Mouse (Mus musculus) MEL (cell line): ENCODE measurements around the gene Cdh13. TPM values are rescaled to one million over a fixed set of nuclear protein-coding genes. Genes with fewer than 3 reads are reported as not detected.

ENCODE experiments used
- DNase-seq: peaks from one replicate; pipeline ENCODE4 v3.0.0; 2011; ENCODE audit warnings: low read depth, low spot score
- H3K27ac ChIP-seq: 2 replicates; pipeline ENCODE4 v1.5.1; 2012; ENCODE audit warnings: low read depth, mild to moderate bottlenecking, control low read depth, low read length, moderate library complexity; ENCODE audit not compliant: control insufficient read depth
- H3K27me3 ChIP-seq, 2 experiments: fragments of 150-350 bp in 1 of 2; sonication (generic) in 1 of 2; 2 replicates each; pipeline ENCODE4 v1.6.1; 2012; ENCODE audit warnings: low read length in 2 of 2, mild to moderate bottlenecking in 2 of 2, improper control_type of control experiment in 1 of 2, moderate library complexity in 1 of 2; ENCODE audit not compliant: insufficient read depth in 2 of 2, control insufficient read depth in 1 of 2
- H3K36me3 ChIP-seq, 2 experiments: 2 replicates each; pipeline ENCODE4 v1.6.1; 2012 to 2014; ENCODE audit warnings: low read length in 2 of 2, improper control_type of control experiment in 1 of 2, inconsistent platforms in 1 of 2, mild to moderate bottlenecking in 1 of 2; ENCODE audit not compliant: insufficient read depth in 2 of 2, control insufficient read depth in 1 of 2
- H3K4me1 ChIP-seq, 2 experiments: fragments of 150-350 bp in 1 of 2; sonication (generic) in 1 of 2; 2 replicates each; pipeline ENCODE4 v1.6.1; 2012; ENCODE audit warnings: low read length in 2 of 2, improper control_type of control experiment in 1 of 2, mild to moderate bottlenecking in 1 of 2; ENCODE audit not compliant: insufficient read depth in 2 of 2, control insufficient read depth in 1 of 2
- H3K4me3 ChIP-seq, 2 experiments: fragments of 150-350 bp in 1 of 2; sonication (generic) in 1 of 2; 2 replicates each; pipeline ENCODE4 v1.5.1; 2012; ENCODE audit warnings: low read depth in 2 of 2, low read length in 2 of 2, mild to moderate bottlenecking in 2 of 2, moderate library complexity in 2 of 2, control low read depth in 1 of 2, improper control_type of control experiment in 1 of 2; ENCODE audit not compliant: control insufficient read depth in 1 of 2, insufficient read depth in 1 of 2
- H3K79me2 ChIP-seq: 2 replicates; pipeline ENCODE4 v1.6.1; 2012; ENCODE audit warnings: mild to moderate bottlenecking, low read length, moderate library complexity; ENCODE audit not compliant: control insufficient read depth, poor library complexity, insufficient read depth
- H3K9ac ChIP-seq: 2 replicates; pipeline ENCODE4 v1.6.1; 2012; ENCODE audit warnings: low read depth, mild to moderate bottlenecking, control low read depth, low read length, moderate library complexity; ENCODE audit not compliant: control insufficient read depth, poor library complexity, severe bottlenecking
- H3K9me3 ChIP-seq: fragments of 150-350 bp; sonication (generic); replicated peaks from 2 replicates; pipeline ENCODE4 v1.6.1; 2012; ENCODE audit warnings: mild to moderate bottlenecking, low read length, improper control_type of control experiment, moderate library complexity; ENCODE audit not compliant: insufficient read depth
- CTCF ChIP-seq, 3 experiments: IDR thresholded peaks in 2 of 3; conservative IDR thresholded peaks in 1 of 3; 2 replicates each; pipeline ENCODE4 v1.5.1; 2011 to 2012; ENCODE audit warnings: low read length in 3 of 3, low read depth in 2 of 3, mild to moderate bottlenecking in 2 of 3, improper control_type of control experiment in 1 of 3, inconsistent platforms in 1 of 3, mixed read lengths in 1 of 3, moderate library complexity in 1 of 3; ENCODE audit not compliant: control insufficient read depth in 1 of 3, insufficient read depth in 1 of 3, poor library complexity in 1 of 3, severe bottlenecking in 1 of 3
- E2F4 ChIP-seq: IDR thresholded peaks from 2 replicates; pipeline ENCODE4 v1.6.1; 2011; ENCODE audit warnings: low read depth, low read length, improper control_type of control experiment, borderline replicate concordance
- EP300 ChIP-seq, 2 experiments: IDR thresholded peaks; 2 replicates each; pipeline ENCODE4 v1.6.1; 2011; ENCODE audit warnings: improper control_type of control experiment in 2 of 2, low read length in 2 of 2, low read depth in 1 of 2, mild to moderate bottlenecking in 1 of 2
- GABPA ChIP-seq: IDR thresholded peaks from 2 replicates; pipeline ENCODE4 v1.6.1; 2012; ENCODE audit warnings: low read depth, mild to moderate bottlenecking, inconsistent platforms, low read length, improper control_type of control experiment, moderate library complexity
- GATA1 ChIP-seq: IDR thresholded peaks from 2 replicates; pipeline ENCODE4 v1.6.1; 2011; ENCODE audit warnings: low read depth, low read length, improper control_type of control experiment
- MAFK ChIP-seq: IDR thresholded peaks from 2 replicates; pipeline ENCODE4 v1.6.1; 2011; ENCODE audit warnings: low read depth, mild to moderate bottlenecking, low read length, improper control_type of control experiment, borderline replicate concordance
- MAZ ChIP-seq: IDR thresholded peaks from 2 replicates; pipeline ENCODE4 v1.6.1; 2012; ENCODE audit warnings: low read depth, mild to moderate bottlenecking, inconsistent platforms, low read length, improper control_type of control experiment
- MEF2A ChIP-seq: IDR thresholded peaks from 2 replicates; pipeline ENCODE4 v1.6.1; 2014; ENCODE audit warnings: low read depth, mild to moderate bottlenecking, inconsistent platforms, low read length, improper control_type of control experiment; ENCODE audit not compliant: poor library complexity, insufficient replicate concordance, severe bottlenecking; ENCODE audit errors: extremely low read depth
- MXI1 ChIP-seq: IDR thresholded peaks from 2 replicates; pipeline ENCODE4 v1.6.1; 2011; ENCODE audit warnings: mild to moderate bottlenecking, low read depth, low read length, improper control_type of control experiment
- MYB ChIP-seq: IDR thresholded peaks from 2 replicates; pipeline ENCODE4 v1.6.1; 2011; ENCODE audit warnings: mild to moderate bottlenecking, low read depth, low read length, improper control_type of control experiment
- NRF1 ChIP-seq: IDR thresholded peaks from 2 replicates; pipeline ENCODE4 v1.6.1; 2014; ENCODE audit warnings: low read depth, mild to moderate bottlenecking, inconsistent platforms, low read length, improper control_type of control experiment, moderate library complexity; ENCODE audit not compliant: poor library complexity, insufficient read depth, severe bottlenecking
- POLR2AphosphoS2 ChIP-seq: IDR thresholded peaks from 2 replicates; pipeline ENCODE4 v1.6.1; 2011; ENCODE audit warnings: low read length, improper control_type of control experiment
- RAD21 ChIP-seq: IDR thresholded peaks from 2 replicates; pipeline ENCODE4 v1.6.1; 2011; ENCODE audit warnings: mild to moderate bottlenecking, low read depth, low read length, improper control_type of control experiment
- SIN3A ChIP-seq: IDR thresholded peaks from 2 replicates; pipeline ENCODE4 v1.6.1; 2012; ENCODE audit warnings: low read length, improper control_type of control experiment, inconsistent platforms
- TAL1 ChIP-seq: IDR thresholded peaks from 2 replicates; pipeline ENCODE4 v1.6.1; 2012; ENCODE audit warnings: mild to moderate bottlenecking, inconsistent platforms, low read length, moderate library complexity, mixed read lengths
- TBP ChIP-seq: IDR thresholded peaks from 2 replicates; pipeline ENCODE4 v1.8.0; 2011; ENCODE audit warnings: low read depth, low read length, improper control_type of control experiment
- USF1 ChIP-seq: IDR thresholded peaks from 2 replicates; pipeline ENCODE4 v1.6.1; 2014; ENCODE audit warnings: low read depth, mild to moderate bottlenecking, inconsistent platforms, low read length, improper control_type of control experiment, moderate library complexity
- USF2 ChIP-seq, 2 experiments: IDR thresholded peaks; 2 replicates each; pipeline ENCODE4 v1.6.1; 2011 to 2012; ENCODE audit warnings: improper control_type of control experiment in 2 of 2, low read length in 2 of 2, borderline replicate concordance in 1 of 2, inconsistent platforms in 1 of 2, low read depth in 1 of 2, mild to moderate bottlenecking in 1 of 2; ENCODE audit not compliant: insufficient read depth in 1 of 2
- ZC3H11A ChIP-seq: IDR thresholded peaks from 2 replicates; pipeline ENCODE4 v1.6.1; 2012; ENCODE audit warnings: low read depth, mild to moderate bottlenecking, inconsistent platforms, low read length, improper control_type of control experiment
- ZMIZ1 ChIP-seq: IDR thresholded peaks from 2 replicates; pipeline ENCODE4 v1.6.1; 2012; ENCODE audit warnings: low read depth, mild to moderate bottlenecking, inconsistent platforms, low read length, improper control_type of control experiment, moderate library complexity
- ZNF384 ChIP-seq: IDR thresholded peaks from 2 replicates; pipeline ENCODE4 v1.6.1; 2012; ENCODE audit warnings: low read depth, mild to moderate bottlenecking, inconsistent platforms, low read length, improper control_type of control experiment
- polyA plus RNA-seq, 2 experiments: library from polyadenylated mRNA; stranded (reverse) in 1 of 2; unstranded in 1 of 2; fragments of >175 nt in 1 of 2; fragments of >200 nt in 1 of 2; gene quantifications; 2 replicates each; pipeline versions ENCODE4 v1.2.1 to v1.2.4; 2012; ENCODE audit warnings: low replicate concordance in 2 of 2, low read depth in 1 of 2; ENCODE audit not compliant: insufficient read length in 2 of 2, insufficient read depth in 1 of 2, missing spikeins in 1 of 2
- total RNA-seq: library from RNA; depleted of rRNA; stranded (reverse); fragments of 300-350 nt; gene quantifications from 2 replicates; pipeline ENCODE4 v1.2.3, GENCODE M21; 2012

Cdh13 gene
- total and polyA plus RNA-seq, 3 experiments = not detected

DNA sequence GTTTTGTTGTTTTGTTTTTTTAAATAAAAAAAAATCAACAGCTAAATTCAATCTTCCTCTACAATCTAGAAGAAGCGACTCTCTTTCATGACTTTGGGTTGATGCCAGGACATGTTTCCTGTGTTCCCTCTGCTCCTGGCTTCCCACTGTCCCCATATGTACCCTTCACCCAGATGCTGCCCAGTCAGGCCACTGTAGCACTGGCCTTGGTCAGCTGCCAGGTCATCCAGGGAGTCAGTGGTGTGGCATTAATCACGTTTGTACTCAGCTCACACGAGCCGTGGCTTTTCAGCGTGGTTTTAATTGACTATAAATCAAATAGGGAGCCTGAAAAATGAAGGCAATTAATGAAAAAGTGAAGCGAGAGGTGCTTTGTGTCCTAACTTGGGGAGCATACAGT lies 229.7 kb downstream of the Cdh13 start:
- H3K79me2 ChIP-seq = no peaks in the 10 kb centered on the region
- DNase-seq = no peak
- no peak overlapping the region for H3K9ac ChIP-seq
- no peaks in the 10 kb centered on the region for H3K4me1 ChIP-seq
- TF ChIP-seq GATA1 = no peak
- TF ChIP-seq MAFK = no peak
- TF ChIP-seq POLR2AphosphoS2 = no peak
- no peak for TF ChIP-seq MYB
- no peak for TF ChIP-seq CTCF (IDR thresholded peaks at IDR 0.05 in 2 of 3, conservative IDR thresholded peaks at IDR 0.05 in 1 of 3; ENCODE audit: control insufficient read depth in 1 of 3, insufficient read depth in 1 of 3, low read depth in 2 of 3, low read length in 3 of 3, poor library complexity in 1 of 3, severe bottlenecking in 1 of 3)
- TF ChIP-seq MAZ = no peak
- TF ChIP-seq E2F4 = no peak
- TF ChIP-seq MEF2A = no peak
- H3K27ac ChIP-seq = no peak overlapping the region
- H3K4me3 ChIP-seq = no peak overlapping the region
- no peaks in the 10 kb centered on the region for H3K9me3 ChIP-seq
- no peaks in the 10 kb centered on the region for H3K27me3 ChIP-seq
- no peaks in the 10 kb centered on the region for H3K36me3 ChIP-seq

DNA sequence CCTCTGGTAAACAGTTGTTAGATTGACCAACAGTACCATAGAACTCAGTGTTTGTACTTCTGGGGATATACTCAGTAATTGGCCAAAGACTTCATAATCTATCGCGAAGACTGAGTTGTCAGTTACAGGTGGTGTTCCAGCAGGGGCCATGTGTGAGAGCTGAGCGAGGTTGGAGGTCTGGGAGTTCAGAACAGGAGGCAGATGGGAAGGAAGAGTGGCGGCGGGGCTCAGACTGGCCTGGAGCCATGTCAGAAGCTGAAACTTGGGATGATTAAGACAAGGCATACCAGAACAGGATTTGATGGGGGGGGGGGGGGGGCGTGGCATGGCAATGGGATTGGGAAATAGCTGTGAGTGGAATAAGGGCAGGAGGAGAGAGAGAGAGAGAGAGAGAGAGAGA lies 232.1 kb downstream of the Cdh13 start:
- no peak overlapping the region for H3K4me3 ChIP-seq
- no peaks in the 10 kb centered on the region for H3K27me3 ChIP-seq
- H3K4me1 ChIP-seq = no peaks in the 10 kb centered on the region
- TF ChIP-seq MAFK = no peak
- no peak for TF ChIP-seq POLR2AphosphoS2
- TF ChIP-seq RAD21 = no peak
- no peak for TF ChIP-seq TBP
- no peak for TF ChIP-seq MXI1
- no peak for TF ChIP-seq GABPA
- no peak for TF ChIP-seq EP300 (IDR thresholded peaks at IDR 0.05; ENCODE audit: low read depth in 1 of 2, low read length in 2 of 2)
- no peak for TF ChIP-seq ZNF384
- TF ChIP-seq NRF1 = no peak
- TF ChIP-seq TAL1 = no peak
- no peak for TF ChIP-seq ZC3H11A
- no peak for TF ChIP-seq USF1
- no peak for TF ChIP-seq MAZ
- TF ChIP-seq MYB = no peak
- no peak for TF ChIP-seq SIN3A
- no peak for TF ChIP-seq ZMIZ1
- TF ChIP-seq USF2 (IDR thresholded peaks at IDR 0.05; ENCODE audit: borderline replicate concordance in 1 of 2, insufficient read depth in 1 of 2, low read depth in 1 of 2, low read length in 2 of 2) = no peak
- DNase-seq = no peak
- H3K9ac ChIP-seq = no peak overlapping the region
- H3K27ac ChIP-seq = no peak overlapping the region
- no peaks in the 10 kb centered on the region for H3K36me3 ChIP-seq
- no peaks in the 10 kb centered on the region for H3K79me2 ChIP-seq
- no peaks in the 10 kb centered on the region for H3K9me3 ChIP-seq
